Mouse (Mus musculus) liver, embryonic 16.5 days (tissue): Measurements from ENCODE around the gene Gm28044. TPM values are rescaled to one million over a fixed set of nuclear protein-coding genes. Genes with fewer than 3 reads are reported as not detected.
"Not testable (repeated sequence)": the region's sequence is repeated elsewhere in the genome, so short reads cannot be mapped to it uniquely, and the experiment has no call there.

ENCODE experiments used
- ATAC-seq: fragments of 200-750 bp; cut with Nextera tagmentation; 2 replicates; pipeline ENCODE4 v1.8.0; 2017; ENCODE audit warnings: low read depth, mild to moderate bottlenecking, moderate number of reproducible peaks, moderate library complexity
- H3K27ac ChIP-seq: fragments of 300-500 bp; sonication (generic); 2 replicates; pipeline ENCODE4 v1.5.1; 2014; ENCODE audit warnings: mild to moderate bottlenecking, low read length
- H3K27me3 ChIP-seq: fragments of 300-500 bp; sonication (generic); 2 replicates; pipeline ENCODE4 v1.6.1; 2014; ENCODE audit warnings: low read depth, low read length, mixed read lengths; ENCODE audit not compliant: control insufficient read depth, insufficient read depth
- H3K36me3 ChIP-seq: fragments of 300-500 bp; sonication (generic); 2 replicates; pipeline ENCODE4 v1.6.1; 2014; ENCODE audit warnings: mild to moderate bottlenecking; ENCODE audit not compliant: control insufficient read depth, insufficient read depth
- H3K4me1 ChIP-seq: fragments of 300-500 bp; sonication (generic); 2 replicates; pipeline ENCODE4 v1.6.1; 2014; ENCODE audit warnings: low read depth, low read length, mixed read lengths; ENCODE audit not compliant: control insufficient read depth
- H3K4me2 ChIP-seq: fragments of 300-500 bp; sonication (generic); 2 replicates; pipeline ENCODE4 v1.6.1; 2014; ENCODE audit warnings: low read depth, low read length, mixed read lengths
- H3K4me3 ChIP-seq: fragments of 300-500 bp; sonication (generic); 2 replicates; pipeline ENCODE4 v1.5.1; 2014; ENCODE audit warnings: low read depth, mild to moderate bottlenecking, low read length
- H3K9ac ChIP-seq: fragments of 300-500 bp; sonication (generic); 2 replicates; pipeline ENCODE4 v1.6.1; 2014; ENCODE audit warnings: low read depth, low read length
- H3K9me3 ChIP-seq: fragments of 300-500 bp; sonication (generic); replicated peaks from 2 replicates; pipeline ENCODE4 v1.6.1; 2016; ENCODE audit warnings: low read length; ENCODE audit not compliant: control insufficient read depth
- WGBS: fragments of 180-500 bp; shearing (Covaris S2); extraction: QIAGEN DNeasy Blood & Tissue Kit; methylation state at CpG from one replicate; pipeline ENCODE4 v1.1.7; 2014; ENCODE audit not compliant: insufficient replicate concordance; 5-methylcytosine and 5-hydroxymethylcytosine counted together
- polyA plus RNA-seq: library from polyadenylated mRNA; unstranded; fragments of >200 nt; fragmentation: Nextera tagmentation; extraction: Ambion mirVana; gene quantifications from 2 replicates; pipeline ENCODE4 v1.2.1, GENCODE M21; 2015

Gm28044 gene
- polyA plus RNA-seq, 1 experiment from 2014 or later = 0.19 TPM

DNA sequence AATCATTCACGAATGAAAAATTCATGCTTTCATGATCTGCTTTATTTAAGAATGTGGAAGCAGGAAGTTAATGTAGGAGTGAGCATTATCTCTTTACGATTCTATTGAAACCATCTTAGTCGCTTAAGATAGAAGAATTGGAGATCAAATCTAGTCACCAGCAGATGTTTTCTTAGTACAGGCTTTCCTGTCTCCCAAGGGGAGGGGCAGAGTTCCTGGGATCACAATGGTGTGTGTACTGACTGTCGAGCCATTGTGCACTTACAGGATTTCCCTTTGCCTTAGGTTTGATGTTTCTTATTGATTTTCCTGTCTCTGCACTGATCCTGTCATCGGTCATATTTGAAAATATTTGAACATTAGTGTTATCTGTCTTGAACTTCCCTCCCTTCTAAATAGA, 53.6 kb downstream of the Gm28044 start:
- peak overlapping the region; percentile 73 for H3K4me3 ChIP-seq
- WGBS = 24% methylated on average over 5 of the region's 5 CpGs
- peak; percentile 38; the same call in 1 of the 2 replicates for ATAC-seq

GRCm38 (mm10) chr13:67305822-67306672, 54.3 kb downstream of the Gm28044 start, which contains the start of gene Zfp457:
Gene Zfp457, minus strand, starts transcription at chr13:67306485.
- 6% methylated on average over 16 of the region's 16 CpGs for WGBS
- peak within 1 kb of the TSS; percentile 73 for H3K4me3 ChIP-seq
- no peaks in the 10 kb centered on the region for H3K9me3 ChIP-seq
- ATAC-seq = peak; percentile 97
- no peaks in the 10 kb centered on the region for H3K27me3 ChIP-seq
- peak within 1 kb of the TSS; percentile 92 for H3K4me2 ChIP-seq
- H3K27ac ChIP-seq = no peak within 1 kb of the TSS
- H3K9ac ChIP-seq = peak within 1 kb of the TSS; percentile 68
- H3K4me1 ChIP-seq = peaks cover 7% of the 10 kb centered on the region
- H3K36me3 ChIP-seq = no peaks in the 10 kb centered on the region

More for the DNA sequence above, 53.6 kb downstream of the Gm28044 start:
- H3K9me3 ChIP-seq = no peaks in the 10 kb centered on the region
- no peaks in the 10 kb centered on the region for H3K27me3 ChIP-seq
- no peak overlapping the region for H3K27ac ChIP-seq
- peak overlapping the region; percentile 92 for H3K4me2 ChIP-seq
- H3K9ac ChIP-seq = peak overlapping the region; percentile 68
- H3K36me3 ChIP-seq = no peaks in the 10 kb centered on the region
- peaks cover 7% of the 10 kb centered on the region for H3K4me1 ChIP-seq

GRCm38 (mm10) chr13:67278314-67278713, 82.0 kb downstream of the Gm28044 start, which contains the start of gene Zfp458:
Gene Zfp458, minus strand, starts transcription at chr13:67278466.
- 29% methylated on average over 7 of the region's 7 CpGs for WGBS
- H3K9me3 ChIP-seq = no peaks in the 10 kb centered on the region
- no peak within 1 kb of the TSS for H3K4me2 ChIP-seq
- no peaks in the 10 kb centered on the region for H3K27me3 ChIP-seq
- H3K27ac ChIP-seq = no peak within 1 kb of the TSS
- no peak within 1 kb of the TSS for H3K9ac ChIP-seq
- no peak within 1 kb of the TSS for H3K4me3 ChIP-seq
- no peaks in the 10 kb centered on the region for H3K4me1 ChIP-seq
- ATAC-seq = no peak
- H3K36me3 ChIP-seq = no peaks in the 10 kb centered on the region

DNA sequence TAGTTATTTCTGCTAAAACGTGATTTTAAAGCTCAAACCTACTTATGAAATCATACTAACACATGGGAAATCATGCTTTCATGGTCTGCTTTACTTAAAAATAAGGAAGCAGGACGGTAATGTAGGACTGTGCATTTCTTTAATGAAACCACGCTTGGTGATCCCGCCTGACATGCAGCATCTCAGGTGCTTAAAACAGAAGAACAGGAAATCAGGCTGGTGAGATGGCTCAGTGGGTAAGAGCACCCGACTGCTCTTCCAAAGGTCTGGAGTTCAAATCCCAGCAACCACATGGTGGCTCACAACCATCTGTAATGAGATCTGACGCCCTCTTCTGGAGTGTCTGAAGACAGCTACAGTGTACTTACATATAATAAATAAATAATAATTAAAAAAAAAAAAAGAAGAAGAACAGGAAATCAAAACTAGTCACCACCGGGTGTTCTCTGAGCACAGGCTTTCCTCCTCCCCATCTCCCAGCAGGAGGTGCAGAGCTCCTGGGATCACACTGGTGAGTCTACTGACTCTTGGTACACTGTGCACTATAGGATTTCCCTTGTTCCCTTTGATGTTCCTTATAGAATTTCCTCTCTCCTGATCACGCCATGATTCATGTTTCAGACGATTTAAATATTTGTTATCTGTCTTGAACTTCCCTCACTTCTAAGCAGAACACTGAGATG, 90.8 kb downstream of the Gm28044 start:
- not testable (repeated sequence) for H3K36me3 ChIP-seq, H3K27ac ChIP-seq, H3K4me1 ChIP-seq, H3K9me3 ChIP-seq, H3K27me3 ChIP-seq
- Histone ChIP-seq H3K4me2 (peak overlapping the region; percentile 72), H3K9ac (peak overlapping the region; percentile 77), H3K4me3 (peak overlapping the region; percentile 79)
- 0 out of 2 replicates have a peak, but pooled peaks have one; percentile 19 for ATAC-seq
- WGBS = 30% methylated on average over 8 of the region's 9 CpGs

- no peaks in the 10 kb centered on the region; the same call in 1 of the 2 replicates for H3K4me1 ChIP-seq
- no peaks in the 10 kb centered on the region for H3K36me3 ChIP-seq
- 6% methylated on average over 18 of the region's 18 CpGs for WGBS
- peak overlapping the region; percentile 72 for H3K4me2 ChIP-seq
- no peaks in the 10 kb centered on the region; the same call in 1 of the 2 replicates for H3K9me3 ChIP-seq
- ATAC-seq = peak; percentile 96
- peak overlapping the region; percentile 59 for H3K27ac ChIP-seq
- no peaks in the 10 kb centered on the region for H3K27me3 ChIP-seq
- peak overlapping the region; percentile 77 for H3K9ac ChIP-seq
- H3K4me3 ChIP-seq = peak overlapping the region; percentile 79
These were observed 91.6 kb downstream of the Gm28044 start for GRCm38 (mm10) chr13:67268568-67269369.

Other genes with a start within 250 kb of the Gm28044 start
- gene Rslcan18, start 244.3 kb downstream of the Gm28044 start, polyA plus RNA-seq = 0.17 and 0.26 TPM in 2 replicates
- gene Zfp759, start 238.9 kb downstream of the Gm28044 start, polyA plus RNA-seq = 0.44 and 0.49 TPM in 2 replicates
- gene Rsl1, start 187.4 kb downstream of the Gm28044 start, polyA plus RNA-seq = 1.3 TPM in 2 replicates
- 0.28 and 0.35 TPM in 2 replicates for gene Zfp455, start 166.0 kb downstream of the Gm28044 start, polyA plus RNA-seq
- 0.41 and 0.50 TPM in 2 replicates for gene Zfp458, start 82.1 kb downstream of the Gm28044 start, polyA plus RNA-seq
- 0.46 TPM in 1 of 2 replicates, not detected in the other for gene Zfp457, start 54.1 kb downstream of the Gm28044 start, polyA plus RNA-seq
- gene Zfp595, start 28.0 kb downstream of the Gm28044 start, polyA plus RNA-seq = 0.65 and 0.75 TPM in 2 replicates
- gene Zfp953, start 69 bp upstream of the Gm28044 start, polyA plus RNA-seq = 0.62 and 0.63 TPM in 2 replicates
- 0.13 and 0.35 TPM in 2 replicates for gene Gm28041, start 15.2 kb upstream of the Gm28044 start, polyA plus RNA-seq
- 0.36 and 0.47 TPM in 2 replicates for gene Zfp456, start 15.3 kb upstream of the Gm28044 start, polyA plus RNA-seq
- gene Zfp429, start 39.3 kb upstream of the Gm28044 start, polyA plus RNA-seq = 1.5 and 2.1 TPM in 2 replicates
- 0.09 and 0.14 TPM in 2 replicates for gene Zfp459, start 60.9 kb upstream of the Gm28044 start, polyA plus RNA-seq
- gene Zfp874a, start 91.1 kb upstream of the Gm28044 start, polyA plus RNA-seq = 7.3 and 7.7 TPM in 2 replicates
- 3.0 and 3.2 TPM in 2 replicates for gene Zfp874b, start 123.7 kb upstream of the Gm28044 start, polyA plus RNA-seq
- gene Zfp58, start 140.0 kb upstream of the Gm28044 start, polyA plus RNA-seq = 2.3 and 3.0 TPM in 2 replicates
- not detected in 2 replicates for gene Gm26965, start 165.6 kb upstream of the Gm28044 start, polyA plus RNA-seq
- gene Zfp87, start 165.6 kb upstream of the Gm28044 start, polyA plus RNA-seq = 6.3 and 7.8 TPM in 2 replicates
- 3.9 and 4.0 TPM in 2 replicates for gene Zfp748, start 193.3 kb upstream of the Gm28044 start, polyA plus RNA-seq
- 1.1 TPM in 2 replicates for gene Zfp729b, start 249.2 kb upstream of the Gm28044 start, polyA plus RNA-seq